Mouse (Mus musculus) thymus, postnatal 25 days (tissue): ENCODE results near the gene Map3k9.

Experiments
- DNase-seq: peaks from one replicate; pipeline ENCODE4 v3.0.0; 2022

Map3k9 gene

GRCm38 (mm10) chr12:81781105-81781909 lies at the start of gene Map3k9:
TSS of gene Map3k9 (minus strand) at chr12:81781175.
- DNase-seq = peak; percentile 93

- DNase-seq = no peak
Observed at GRCm38 (mm10) chr12:81828355-81828754, 47.4 kb upstream of the Map3k9 start.

- DNase-seq = no peak
Observed at GRCm38 (mm10) chr12:81822778-81823480, 42.0 kb upstream of the Map3k9 start.

- DNase-seq = no peak
Observed at GRCm38 (mm10) chr12:81822176-81822575, 41.2 kb upstream of the Map3k9 start.

- DNase-seq = no peak
Observed at GRCm38 (mm10) chr12:81820700-81821099, 39.7 kb upstream of the Map3k9 start.

DNA sequence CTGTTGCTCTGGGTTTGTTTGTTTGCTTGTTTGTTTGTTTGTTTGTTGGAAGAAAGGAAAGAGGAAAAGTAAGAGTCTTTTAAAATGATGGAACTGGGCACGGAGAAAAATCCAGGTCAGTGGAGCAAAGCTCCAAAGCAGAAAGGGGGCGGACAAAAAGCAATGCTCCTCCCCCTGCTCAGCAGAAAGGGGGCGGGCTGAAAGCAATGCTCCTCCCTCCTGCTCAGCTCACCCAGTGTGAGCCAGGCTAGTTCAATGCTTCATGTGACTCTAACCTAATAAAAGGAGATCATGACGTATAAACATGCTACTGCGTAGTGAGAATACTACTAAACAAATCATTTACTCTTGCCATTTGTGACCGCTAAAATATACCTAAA lies 36.1 kb upstream of the Map3k9 start:
- no peak for DNase-seq

DNA sequence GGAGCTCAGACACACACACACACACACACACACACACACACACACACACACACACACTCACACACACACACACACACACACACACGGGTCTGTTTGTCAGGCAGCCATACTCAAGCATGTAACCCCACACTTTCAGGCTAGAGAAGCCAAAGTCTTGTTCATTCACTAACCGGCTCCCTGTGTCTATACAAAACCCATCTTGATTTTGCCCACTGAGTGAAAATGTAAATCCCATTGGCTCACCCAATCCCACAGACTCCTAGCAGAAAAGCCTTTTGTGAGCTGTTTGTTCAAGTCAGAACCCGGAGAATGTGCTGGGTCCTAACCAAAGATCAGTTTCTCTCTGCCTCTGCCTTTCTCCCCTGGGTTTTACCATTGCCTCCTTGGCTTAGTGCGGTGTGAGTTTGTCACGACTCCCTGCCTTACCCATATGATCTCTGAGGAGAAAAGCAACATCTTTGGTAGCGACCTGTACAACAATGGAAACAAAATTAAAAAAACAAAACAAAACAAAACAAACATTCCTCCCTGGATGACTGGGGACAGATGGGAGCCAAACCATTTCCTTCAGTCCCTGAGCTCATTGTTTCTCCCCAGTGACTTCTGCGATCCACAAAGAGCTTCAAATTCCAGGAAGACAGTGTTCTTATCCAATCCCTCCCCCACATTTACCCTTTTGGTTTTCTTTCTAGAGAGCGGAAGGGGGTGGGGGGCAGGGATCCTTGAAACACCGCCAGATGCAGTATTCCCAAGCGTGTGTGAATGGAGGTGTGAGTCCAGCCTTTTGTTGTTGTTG lies 35.6 kb upstream of the Map3k9 start:
- no peak for DNase-seq

- no peak for DNase-seq
Observed at GRCm38 (mm10) chr12:81814742-81815141, 33.8 kb upstream of the Map3k9 start.

- peak; percentile 19 for DNase-seq
Observed at GRCm38 (mm10) chr12:81810417-81810816, 29.4 kb upstream of the Map3k9 start.

- DNase-seq = no peak
Observed at GRCm38 (mm10) chr12:81808596-81808995, 27.6 kb upstream of the Map3k9 start.

- no peak for DNase-seq
Observed at GRCm38 (mm10) chr12:81807953-81808352, 27.0 kb upstream of the Map3k9 start.

DNA sequence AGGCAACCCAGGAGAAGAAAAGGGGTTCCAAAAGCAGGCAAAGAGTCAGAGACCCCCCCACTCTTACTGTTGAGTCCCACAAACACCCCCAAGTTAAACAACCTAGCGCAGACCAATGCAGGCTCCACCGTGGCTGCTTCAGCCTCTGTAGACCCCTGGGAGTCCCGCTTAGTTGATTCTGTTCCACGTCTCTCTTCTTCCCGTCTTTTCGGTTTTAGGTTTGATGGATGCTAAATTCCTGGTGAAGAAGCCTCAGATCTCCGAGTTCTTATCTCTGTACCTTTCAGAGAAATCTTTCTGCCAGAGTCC lies 26.5 kb upstream of the Map3k9 start:
- no peak for DNase-seq

GRCm38 (mm10) chr12:81806759-81807528 lies 26.0 kb upstream of the Map3k9 start:
- peak; percentile 77 for DNase-seq

GRCm38 (mm10) chr12:81806114-81806513 lies 25.1 kb upstream of the Map3k9 start:
- no peak for DNase-seq

DNA sequence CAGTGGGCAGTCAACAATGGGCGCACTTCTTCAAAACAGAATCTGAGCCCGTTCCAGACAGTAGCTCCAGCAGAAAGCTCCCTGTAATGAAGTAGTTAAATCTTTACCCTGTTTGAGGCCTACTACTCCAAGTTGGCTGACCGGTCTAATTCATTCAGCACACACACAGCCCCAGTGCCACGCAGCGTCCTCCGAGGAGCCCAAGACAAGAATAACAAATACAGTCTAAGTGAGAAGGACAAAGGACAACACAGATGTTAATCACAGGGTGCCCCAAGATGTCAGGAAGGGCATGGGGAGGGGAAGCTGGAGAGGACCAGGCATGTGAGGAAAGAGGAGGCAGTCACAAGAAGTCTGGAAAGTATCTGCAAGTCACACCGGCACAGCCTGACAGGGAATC lies 22.8 kb upstream of the Map3k9 start:
- DNase-seq = no peak

DNA sequence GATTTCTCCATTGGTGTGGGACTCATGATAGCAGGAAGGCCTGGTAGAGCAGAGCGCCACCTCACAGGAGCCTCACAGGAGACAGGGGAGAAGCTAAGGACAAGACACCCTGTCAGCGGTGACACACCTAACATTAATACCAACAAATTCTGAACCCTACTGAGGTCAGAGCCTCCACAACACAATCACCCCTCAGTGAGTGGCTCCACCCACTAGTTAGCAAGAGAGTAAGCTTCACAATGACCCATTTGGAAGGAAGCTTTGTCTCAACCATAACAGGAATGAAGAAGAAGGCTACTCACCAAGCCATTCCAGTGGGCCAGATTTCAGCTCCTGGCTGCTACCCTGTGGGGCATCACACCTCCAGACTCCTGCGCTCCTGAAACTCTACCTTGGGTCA lies 22.0 kb upstream of the Map3k9 start:
- no peak for DNase-seq

- no peak for DNase-seq
Observed at GRCm38 (mm10) chr12:81801134-81801533, 20.2 kb upstream of the Map3k9 start.

DNA sequence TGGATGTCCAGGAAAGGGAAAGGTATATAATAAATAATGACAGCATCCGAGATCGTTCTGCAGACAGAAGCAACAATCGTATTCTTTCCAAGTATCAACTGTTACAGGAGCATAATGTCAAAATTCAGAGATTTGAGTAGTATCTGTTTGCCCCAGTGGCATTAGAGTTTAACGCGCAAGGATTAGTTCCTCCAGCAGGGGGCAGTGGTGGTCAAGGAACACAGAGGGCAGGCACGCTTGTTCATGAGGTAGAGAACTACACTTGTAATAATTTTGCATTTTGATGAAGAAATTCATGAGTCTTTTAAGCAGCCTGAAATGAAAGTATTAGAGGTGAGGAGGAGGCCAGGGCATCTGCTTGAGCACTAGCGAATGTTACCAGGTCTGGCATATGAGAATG lies 15.6 kb upstream of the Map3k9 start:
- DNase-seq = peak; percentile 82

DNA sequence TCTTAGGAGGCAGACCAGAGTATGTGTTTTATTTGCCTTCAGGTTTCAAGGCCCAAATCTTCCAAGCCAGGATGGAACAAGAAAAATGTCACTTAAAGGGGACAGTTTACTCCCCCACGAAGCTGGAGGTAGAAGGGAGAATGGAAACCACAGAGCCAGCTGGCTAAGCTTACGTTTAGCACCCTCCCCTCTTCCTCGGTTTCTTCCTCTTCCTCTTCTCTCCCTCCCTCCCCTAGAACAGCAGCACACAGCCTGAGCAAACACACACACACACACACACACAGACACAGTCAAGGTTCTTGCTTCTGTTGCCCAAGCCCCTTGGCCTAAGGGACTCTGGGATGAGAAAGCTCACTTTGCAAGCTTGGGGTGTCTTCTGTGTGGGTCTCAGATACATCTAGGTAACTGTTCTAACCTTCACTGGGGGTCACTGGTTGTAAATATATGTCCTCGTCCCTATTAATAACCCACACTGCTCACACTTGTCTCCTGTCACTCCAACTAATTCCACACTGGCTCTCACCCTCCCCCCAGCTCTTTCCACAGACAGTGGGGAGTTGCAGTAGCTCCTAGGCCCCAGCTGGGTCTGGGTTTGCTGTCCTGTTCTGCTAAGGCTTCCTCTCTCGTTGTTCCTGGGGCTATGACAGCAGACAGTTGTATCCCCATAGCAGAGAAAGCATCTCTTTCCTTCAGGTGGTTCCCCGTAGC lies 11.7 kb upstream of the Map3k9 start:
- DNase-seq = peak; percentile 26

GRCm38 (mm10) chr12:81789499-81789898 lies 8.5 kb upstream of the Map3k9 start:
- DNase-seq = no peak

GRCm38 (mm10) chr12:81788672-81789084 lies 7.7 kb upstream of the Map3k9 start:
- peak; percentile 87 for DNase-seq

- DNase-seq = no peak
Observed at GRCm38 (mm10) chr12:81787262-81787661, 6.3 kb upstream of the Map3k9 start.
